Mouse (Mus musculus) forebrain, embryonic 14.5 days (tissue): Measurements from ENCODE around the gene Nup188. TPM values are rescaled to one million over a fixed set of nuclear protein-coding genes. Genes with fewer than 3 reads are reported as not detected.
A peak's percentile ranks its signal among the peaks of the same experiment; 100 is the strongest.

Experiments
- ATAC-seq: fragments of 200-750 bp; cut with Nextera tagmentation; 2 replicates; pipeline ENCODE4 v1.8.0; 2017; ENCODE audit warnings: mild to moderate bottlenecking, moderate library complexity
- DNase-seq: peaks from one replicate; pipeline ENCODE4 v3.0.0-alpha.2; 2015; ENCODE audit warnings: low spot score
- H3K27ac ChIP-seq: fragments of 300-500 bp; sonication (generic); 2 replicates; pipeline ENCODE4 v1.5.1; 2014; ENCODE audit warnings: low read depth, mild to moderate bottlenecking, control low read depth, low read length, moderate library complexity
- H3K27me3 ChIP-seq: fragments of 300-500 bp; sonication (generic); replicated peaks from 2 replicates; pipeline ENCODE4 v1.6.1; 2014; ENCODE audit warnings: low read length, control low read depth, mixed read lengths; ENCODE audit not compliant: control insufficient read depth, insufficient read depth
- H3K36me3 ChIP-seq: fragments of 300-500 bp; sonication (generic); 2 replicates; pipeline ENCODE4 v1.6.1; 2014; ENCODE audit warnings: low read length, control low read depth; ENCODE audit not compliant: control insufficient read depth, insufficient read depth
- H3K4me1 ChIP-seq: fragments of 300-500 bp; sonication (generic); 2 replicates; pipeline ENCODE4 v1.6.1; 2014; ENCODE audit warnings: antibody characterized with exemption, low read length, control low read depth; ENCODE audit not compliant: control insufficient read depth, insufficient read depth
- H3K4me2 ChIP-seq: fragments of 300-500 bp; sonication (generic); 2 replicates; pipeline ENCODE4 v1.6.1; 2014; ENCODE audit warnings: mild to moderate bottlenecking, control low read depth, low read length
- H3K4me3 ChIP-seq: fragments of 300-500 bp; sonication (generic); 2 replicates; pipeline ENCODE4 v1.5.1; 2014; ENCODE audit warnings: low read depth, low read length, control low read depth
- H3K9ac ChIP-seq: fragments of 300-500 bp; sonication (generic); 2 replicates; pipeline ENCODE4 v1.6.1; 2014; ENCODE audit warnings: mild to moderate bottlenecking, low read length, control low read depth, moderate library complexity
- H3K9me3 ChIP-seq: fragments of 300-500 bp; sonication (generic); replicated peaks from 2 replicates; pipeline ENCODE4 v1.6.1; 2016; ENCODE audit warnings: low read length, control low read depth, mixed read lengths; ENCODE audit not compliant: control insufficient read depth
- WGBS: fragments of 180-500 bp; shearing (Covaris S2); extraction: QIAGEN DNeasy Blood & Tissue Kit; methylation state at CpG from one replicate; pipeline ENCODE4 v1.1.7; 2014; 5-methylcytosine and 5-hydroxymethylcytosine counted together
- polyA plus RNA-seq: library from polyadenylated mRNA; unstranded; fragments of >200 nt; fragmentation: Nextera tagmentation; extraction: Ambion mirVana; gene quantifications from 2 replicates; pipeline ENCODE4 v1.2.1, GENCODE M21; 2014

Nup188 gene
- polyA plus RNA-seq, 1 experiment from 2014 or later: 25.6 TPM

DNA sequence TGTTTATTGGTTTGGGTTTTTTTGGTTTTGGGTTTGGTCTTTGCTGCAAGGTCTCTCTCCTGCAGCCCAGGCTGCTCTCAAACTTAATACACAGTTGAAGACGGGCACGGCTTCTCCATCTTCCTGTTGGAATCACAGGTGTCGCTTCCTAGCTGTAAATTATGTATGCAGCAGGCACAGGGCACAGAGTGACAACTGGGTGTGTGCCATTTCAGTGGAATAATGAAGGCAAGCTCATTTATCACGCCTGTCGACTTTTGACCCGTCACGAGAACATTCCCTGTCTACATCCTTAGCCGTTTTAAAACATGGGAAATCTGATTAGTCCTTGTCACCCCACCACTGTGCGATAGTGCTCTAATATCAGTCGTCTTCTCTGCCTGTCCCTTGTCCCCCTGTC, 74.4 kb downstream of the Nup188 start:
- H3K4me2 ChIP-seq: no peak overlapping the region
- no peak overlapping the region for H3K9ac ChIP-seq
- H3K4me3 ChIP-seq: no peak overlapping the region
- H3K36me3 ChIP-seq: no peaks in the 10 kb centered on the region
- H3K27ac ChIP-seq: no peak overlapping the region
- H3K9me3 ChIP-seq: no peaks in the 10 kb centered on the region
- no peaks in the 10 kb centered on the region for H3K27me3 ChIP-seq
- peaks cover 10% of the 10 kb centered on the region for H3K4me1 ChIP-seq
- ATAC-seq (no peak), DNase-seq (no peak)
- WGBS: 81% methylated on average over 10 of the region's 10 CpGs

GRCm38 (mm10) chr2:30362865-30363264, 76.7 kb downstream of the Nup188 start:
- Histone ChIP-seq H3K4me1 (peaks cover 10% of the 10 kb centered on the region), H3K9ac (no peak overlapping the region), H3K4me2 (no peak overlapping the region), H3K36me3 (peaks cover 9% of the 10 kb centered on the region), H3K9me3 (no peaks in the 10 kb centered on the region), H3K4me3 (no peak overlapping the region), H3K27me3 (no peaks in the 10 kb centered on the region), H3K27ac (no peak overlapping the region)
- ATAC-seq: no peak
- 73% methylated on average over 5 of the region's 5 CpGs for WGBS
- DNase-seq: no peak

- no peaks in the 10 kb centered on the region for H3K9me3 ChIP-seq
- H3K4me1 ChIP-seq: peaks cover 6% of the 10 kb centered on the region
- ATAC-seq: peak; percentile 99
- H3K4me3 ChIP-seq: peak within 1 kb of the TSS; percentile 69
- peaks cover 21% of the 10 kb centered on the region for H3K36me3 ChIP-seq
- H3K9ac ChIP-seq: peak within 1 kb of the TSS; percentile 77
- peak; percentile 100 for DNase-seq
- H3K4me2 ChIP-seq: peak within 1 kb of the TSS; percentile 95
- H3K27me3 ChIP-seq: no peaks in the 10 kb centered on the region
- under 1% methylated on average over 54 of the region's 54 CpGs for WGBS
- peak within 1 kb of the TSS; percentile 52; the same call in 1 of the 2 replicates for H3K27ac ChIP-seq
Observed at GRCm38 (mm10) chr2:30363773-30364650, 77.8 kb downstream of the Nup188 start, which contains the start of gene Miga2. Gene Miga2, plus strand, starts transcription at chr2:30364233.

DNA sequence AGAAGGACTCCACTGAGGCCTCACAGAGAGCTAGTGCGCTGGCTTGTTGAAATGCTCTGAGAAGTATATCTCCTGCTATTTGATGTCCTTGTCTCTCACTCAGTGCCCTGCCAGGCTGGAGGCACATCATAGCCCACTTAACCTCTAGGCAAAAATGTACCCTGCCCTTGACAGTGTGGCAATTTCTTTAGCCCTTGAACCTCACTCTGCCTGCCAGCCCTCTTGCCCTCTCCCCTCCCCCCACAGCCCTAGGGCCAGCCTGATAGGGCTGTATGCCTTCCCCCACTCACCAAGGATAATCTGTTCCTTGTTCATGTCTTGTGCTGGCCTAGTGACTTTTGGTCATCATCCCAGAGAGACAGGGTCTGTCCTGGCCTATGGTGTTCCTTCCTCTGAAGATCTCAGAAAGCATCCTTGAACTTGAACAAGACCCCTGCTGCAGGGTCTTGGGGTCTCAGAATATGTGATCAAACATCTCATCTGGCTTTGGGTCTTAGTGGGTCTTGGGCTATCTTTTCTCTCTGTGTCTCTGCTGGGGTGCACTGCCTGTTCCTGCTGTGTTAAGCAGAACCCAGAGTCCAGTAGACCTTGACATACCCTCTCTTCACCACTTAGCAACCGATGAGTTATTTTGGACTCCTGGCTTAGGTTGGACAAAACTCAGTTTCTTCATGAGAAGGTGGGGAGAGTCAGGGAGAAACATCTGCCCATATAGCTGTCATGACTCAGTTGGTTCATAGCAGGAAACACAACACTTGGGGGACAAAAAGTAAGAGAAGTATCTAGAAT, 79.3 kb downstream of the Nup188 start:
- Histone ChIP-seq H3K4me1 (peaks cover 6% of the 10 kb centered on the region), H3K4me2 (peak overlapping the region; percentile 95), H3K36me3 (peaks cover 35% of the 10 kb centered on the region), H3K27me3 (no peaks in the 10 kb centered on the region), H3K9me3 (no peaks in the 10 kb centered on the region), H3K9ac (peak overlapping the region; percentile 77; the same call in 1 of the 2 replicates), H3K4me3 (no peak overlapping the region), H3K27ac (no peak overlapping the region)
- 89% methylated on average over 2 of the region's 2 CpGs for WGBS
- ATAC-seq (no peak), DNase-seq (no peak)

GRCm38 (mm10) chr2:30366203-30366602, 80.0 kb downstream of the Nup188 start:
- no peaks in the 10 kb centered on the region for H3K9me3 ChIP-seq
- H3K27ac ChIP-seq: no peak overlapping the region
- H3K4me3 ChIP-seq: no peak overlapping the region
- H3K9ac ChIP-seq: no peak overlapping the region
- H3K4me1 ChIP-seq: peaks cover 6% of the 10 kb centered on the region
- DNase-seq (no peak), ATAC-seq (no peak)
- 66% methylated on average over 5 of the region's 5 CpGs for WGBS
- H3K36me3 ChIP-seq: peaks cover 42% of the 10 kb centered on the region
- H3K4me2 ChIP-seq: no peak overlapping the region
- no peaks in the 10 kb centered on the region for H3K27me3 ChIP-seq

- Histone ChIP-seq H3K4me3 (no peak overlapping the region), H3K27me3 (no peaks in the 10 kb centered on the region), H3K4me2 (no peak overlapping the region), H3K4me1 (no peaks in the 10 kb centered on the region), H3K36me3 (peaks cover 92% of the 10 kb centered on the region), H3K9ac (no peak overlapping the region), H3K27ac (no peak overlapping the region), H3K9me3 (no peaks in the 10 kb centered on the region)
- DNase-seq (no peak), ATAC-seq (no peak)
- 97% methylated on average over 8 of the region's 8 CpGs for WGBS
Observed at GRCm38 (mm10) chr2:30371544-30371943, 85.3 kb downstream of the Nup188 start.

GRCm38 (mm10) chr2:30372726-30373125, 86.5 kb downstream of the Nup188 start:
- Histone ChIP-seq H3K27me3 (no peaks in the 10 kb centered on the region), H3K9me3 (no peaks in the 10 kb centered on the region), H3K4me3 (no peak overlapping the region), H3K4me2 (no peak overlapping the region), H3K27ac (no peak overlapping the region), H3K4me1 (no peaks in the 10 kb centered on the region), H3K9ac (no peak overlapping the region), H3K36me3 (peaks cover 92% of the 10 kb centered on the region)
- 97% methylated on average over 5 of the region's 5 CpGs for WGBS
- ATAC-seq (no peak), DNase-seq (no peak)

GRCm38 (mm10) chr2:30375893-30376292, 89.7 kb downstream of the Nup188 start:
- Histone ChIP-seq H3K36me3 (peaks cover 90% of the 10 kb centered on the region), H3K4me3 (no peak overlapping the region), H3K9ac (no peak overlapping the region), H3K27me3 (no peaks in the 10 kb centered on the region), H3K27ac (no peak overlapping the region), H3K4me1 (no peaks in the 10 kb centered on the region), H3K4me2 (no peak overlapping the region), H3K9me3 (no peaks in the 10 kb centered on the region)
- no peak for DNase-seq
- WGBS: 95% methylated on average over 10 of the region's 10 CpGs
- no peak for ATAC-seq
